Mouse (Mus musculus): ENCODE results near the gene Lrrc1. TPM values are rescaled to one million over a fixed set of nuclear protein-coding genes. Genes with fewer than 3 reads are reported as not detected.

Lrrc1 gene
- polyA plus RNA-seq, 1 experiment, result 34.0 TPM

- H3K4me3 ChIP-seq (ENCODE audit: insufficient read depth, low read depth, low read length), result no peak overlapping the region
- H3K27ac ChIP-seq (ENCODE audit: insufficient read depth, low read depth, low read length), result no peak overlapping the region
- TF ChIP-seq CTCF (conservative IDR thresholded peaks at IDR 0.05; ENCODE audit: insufficient read depth, insufficient read length, low read depth, low read length), result no peak
- TF ChIP-seq POLR2A (IDR thresholded peaks at IDR 0.05; ENCODE audit: low read depth, low read length), result no peak
- H3K27me3 ChIP-seq (replicated peaks; ENCODE audit: control insufficient read depth, insufficient read depth, low read length), result no peaks in the 10 kb centered on the region
- no peak for DNase-seq
- no peaks in the 10 kb centered on the region for H3K4me1 ChIP-seq (ENCODE audit: control insufficient read depth, insufficient read depth, low read length)
- H3K36me3 ChIP-seq (ENCODE audit: control insufficient read depth, insufficient read depth, low read length), result no peaks in the 10 kb centered on the region
These were observed 17.2 kb upstream of the Lrrc1 start for GRCm38 (mm10) chr9:77561827-77562226.

GRCm38 (mm10) chr9:77557963-77558362 lies 13.3 kb upstream of the Lrrc1 start:
- no peaks in the 10 kb centered on the region for H3K36me3 ChIP-seq (ENCODE audit: control insufficient read depth, insufficient read depth, low read length)

GRCm38 (mm10) chr9:77557181-77557580 lies 12.5 kb upstream of the Lrrc1 start:
- TF ChIP-seq CTCF (conservative IDR thresholded peaks at IDR 0.05; ENCODE audit: insufficient read depth, insufficient read length, low read depth, low read length), result no peak
- TF ChIP-seq POLR2A (IDR thresholded peaks at IDR 0.05; ENCODE audit: low read depth, low read length), result no peak
- Histone ChIP-seq H3K27me3 (replicated peaks; ENCODE audit: control insufficient read depth, insufficient read depth, low read length) (no peaks in the 10 kb centered on the region; the same call in 1 of the 2 replicates), H3K36me3 (ENCODE audit: control insufficient read depth, insufficient read depth, low read length) (no peaks in the 10 kb centered on the region), H3K27ac (ENCODE audit: insufficient read depth, low read depth, low read length) (no peak overlapping the region), H3K4me3 (ENCODE audit: insufficient read depth, low read depth, low read length) (no peak overlapping the region), H3K4me1 (ENCODE audit: control insufficient read depth, insufficient read depth, low read length) (no peaks in the 10 kb centered on the region)
- WGBS, result 86% methylated on average over 4 of the region's 4 CpGs
- DNase-seq, result no peak

More at GRCm38 (mm10) chr9:77557963-77558362, 13.3 kb upstream of the Lrrc1 start:
- no peaks in the 10 kb centered on the region; the same call in 1 of the 2 replicates for H3K27me3 ChIP-seq (replicated peaks; ENCODE audit: control insufficient read depth, insufficient read depth, low read length)
- H3K27ac ChIP-seq (ENCODE audit: insufficient read depth, low read depth, low read length), result no peak overlapping the region
- TF ChIP-seq CTCF (conservative IDR thresholded peaks at IDR 0.05; ENCODE audit: insufficient read depth, insufficient read length, low read depth, low read length) (no peak), POLR2A (IDR thresholded peaks at IDR 0.05; ENCODE audit: low read depth, low read length) (no peak)
- DNase-seq, result no peak
- H3K4me3 ChIP-seq (ENCODE audit: insufficient read depth, low read depth, low read length), result no peak overlapping the region
- H3K4me1 ChIP-seq (ENCODE audit: control insufficient read depth, insufficient read depth, low read length), result no peaks in the 10 kb centered on the region
- WGBS, result 64% methylated on average over 3 of the region's 3 CpGs

- no peak overlapping the region for H3K4me3 ChIP-seq (ENCODE audit: insufficient read depth, low read depth, low read length)
- no peak for DNase-seq
- no peak overlapping the region for H3K27ac ChIP-seq (ENCODE audit: insufficient read depth, low read depth, low read length)
- no peak for TF ChIP-seq CTCF (conservative IDR thresholded peaks at IDR 0.05; ENCODE audit: insufficient read depth, insufficient read length, low read depth, low read length)
- TF ChIP-seq POLR2A (IDR thresholded peaks at IDR 0.05; ENCODE audit: low read depth, low read length), result no peak
- no peaks in the 10 kb centered on the region for H3K36me3 ChIP-seq (ENCODE audit: control insufficient read depth, insufficient read depth, low read length)
- no peaks in the 10 kb centered on the region; the same call in 1 of the 2 replicates for H3K27me3 ChIP-seq (replicated peaks; ENCODE audit: control insufficient read depth, insufficient read depth, low read length)
- 75% methylated on average over 9 of the region's 9 CpGs for whole genome bisulfite sequencing
- no peaks in the 10 kb centered on the region for H3K4me1 ChIP-seq (ENCODE audit: control insufficient read depth, insufficient read depth, low read length)
These were observed 11.8 kb upstream of the Lrrc1 start for GRCm38 (mm10) chr9:77556435-77556834.

GRCm38 (mm10) chr9:77553465-77553864 lies 8.8 kb upstream of the Lrrc1 start:
- Histone ChIP-seq H3K4me3 (ENCODE audit: insufficient read depth, low read depth, low read length) (no peak overlapping the region), H3K4me1 (ENCODE audit: control insufficient read depth, insufficient read depth, low read length) (no peaks in the 10 kb centered on the region), H3K27ac (ENCODE audit: insufficient read depth, low read depth, low read length) (no peak overlapping the region), H3K36me3 (ENCODE audit: control insufficient read depth, insufficient read depth, low read length) (no peaks in the 10 kb centered on the region), H3K27me3 (replicated peaks; ENCODE audit: control insufficient read depth, insufficient read depth, low read length) (no peaks in the 10 kb centered on the region; the same call in 1 of the 2 replicates)
- WGBS, result 70% methylated on average over 2 of the region's 2 CpGs
- no peak for TF ChIP-seq CTCF (conservative IDR thresholded peaks at IDR 0.05; ENCODE audit: insufficient read depth, insufficient read length, low read depth, low read length)
- TF ChIP-seq POLR2A (IDR thresholded peaks at IDR 0.05; ENCODE audit: low read depth, low read length), result no peak
- DNase-seq, result no peak

GRCm38 (mm10) chr9:77551036-77551512 lies 6.4 kb upstream of the Lrrc1 start:
- Histone ChIP-seq H3K27ac (ENCODE audit: insufficient read depth, low read depth, low read length) (no peak overlapping the region), H3K4me3 (ENCODE audit: insufficient read depth, low read depth, low read length) (no peak overlapping the region), H3K4me1 (ENCODE audit: control insufficient read depth, insufficient read depth, low read length) (0 out of 2 replicates have a peak, but pooled peaks cover 5% of the 10 kb centered on the region), H3K36me3 (ENCODE audit: control insufficient read depth, insufficient read depth, low read length) (no peaks in the 10 kb centered on the region), H3K27me3 (replicated peaks; ENCODE audit: control insufficient read depth, insufficient read depth, low read length) (no peaks in the 10 kb centered on the region; the same call in 1 of the 2 replicates)
- 69% methylated on average over 7 of the region's 7 CpGs for whole genome bisulfite sequencing
- no peak for DNase-seq
- no peak for TF ChIP-seq POLR2A (IDR thresholded peaks at IDR 0.05; ENCODE audit: low read depth, low read length)
- TF ChIP-seq CTCF (conservative IDR thresholded peaks at IDR 0.05; ENCODE audit: insufficient read depth, insufficient read length, low read depth, low read length), result peak; percentile 32

- 49% methylated on average over 3 of the region's 3 CpGs for WGBS
- Histone ChIP-seq H3K36me3 (ENCODE audit: control insufficient read depth, insufficient read depth, low read length) (no peaks in the 10 kb centered on the region), H3K27ac (ENCODE audit: insufficient read depth, low read depth, low read length) (peak overlapping the region; percentile 21; the same call in 1 of the 2 replicates), H3K4me3 (ENCODE audit: insufficient read depth, low read depth, low read length) (no peak overlapping the region), H3K4me1 (ENCODE audit: control insufficient read depth, insufficient read depth, low read length) (peaks cover 17% of the 10 kb centered on the region; the same call in 1 of the 2 replicates), H3K27me3 (replicated peaks; ENCODE audit: control insufficient read depth, insufficient read depth, low read length) (no peaks in the 10 kb centered on the region)
- peak; percentile 85 for DNase-seq
- no peak; the same call in 1 of the 2 replicates for TF ChIP-seq CTCF (conservative IDR thresholded peaks at IDR 0.05; ENCODE audit: insufficient read depth, insufficient read length, low read depth, low read length)
- TF ChIP-seq POLR2A (IDR thresholded peaks at IDR 0.05; ENCODE audit: low read depth, low read length), result no peak
These were observed 1.3 kb upstream of the Lrrc1 start for GRCm38 (mm10) chr9:77546010-77546409.

All from kidney, adult 2 months (tissue).